Comparison of ENCODE assay signal across 19 mouse cellular contexts in genomic region chr5:130019461-130019860, GRCm38 (mm10).
"Had no signal": no experiment of that assay in that cellular context is flagged by ENCODE, and none has a peak within 500 bp of the region (broad histone marks: within the 10 kb centered on the region; RNA-seq: fewer than 3 reads in every experiment).

No protein-coding gene starts in this region.

- H3K9ac ChIP-seq: liver, embryonic 14.5 days; lung, embryonic 14.5 days; midbrain, embryonic 13.5 days; midbrain, embryonic 15.5 days; neural tube, embryonic 12.5 days had no signal

- H3K9me3 ChIP-seq: megakaryocyte, embryonic 14.5 days; midbrain, embryonic 13.5 days; midbrain, embryonic 15.5 days; neural tube, embryonic 12.5 days had no signal

- H3K27me3 ChIP-seq: megakaryocyte, embryonic 14.5 days; midbrain, embryonic 13.5 days; midbrain, embryonic 15.5 days; neural tube, embryonic 12.5 days had no signal

- DNase-seq: lung, adult 18-20 months; lung, embryonic 14.5 days; lung, postnatal 10 days; lung, postnatal 36 days; retina, postnatal 1 day; right cerebral cortex, adult 18-20 months; right cerebral cortex, postnatal 25 days; right cerebral cortex, postnatal 4 days; spleen, adult 18-20 months; thymus, adult 18-20 months; thymus, postnatal 14 days; thymus, postnatal 36 days had no signal

- H3K4me2 ChIP-seq: lung, embryonic 14.5 days; midbrain, embryonic 11.5 days; midbrain, embryonic 13.5 days; midbrain, embryonic 15.5 days; neural tube, embryonic 12.5 days had no signal

- H3K4me3 ChIP-seq: megakaryocyte, embryonic 14.5 days; midbrain, embryonic 13.5 days; midbrain, embryonic 15.5 days; neural tube, embryonic 12.5 days had no signal

- H3K36me3 ChIP-seq: midbrain, embryonic 15.5 days had no signal

- H3K27ac ChIP-seq: liver, embryonic 14.5 days; macrophage; midbrain, embryonic 13.5 days; midbrain, embryonic 15.5 days; neural tube, embryonic 12.5 days had no signal

- ATAC-seq: midbrain, embryonic 13.5 days; midbrain, embryonic 15.5 days had no signal
